ENCODE assay signal across 9 mouse cellular contexts in genomic region chr13:103333153-103333552, GRCm38 (mm10). TPM values are rescaled to one million over a fixed set of nuclear protein-coding genes. Genes with fewer than 3 reads are reported as not detected.
DNase-seq lines count a peak whose midpoint lies in the region; ATAC-seq and TF ChIP-seq lines count a peak whose summit lies in the region.
"Had no signal": no experiment of that assay in that cellular context is flagged by ENCODE, and none has a peak within 500 bp of the region (broad histone marks: within the 10 kb centered on the region; RNA-seq: fewer than 3 reads in every experiment).

No protein-coding gene starts in this region.

- no peak for TF ChIP-seq CTCF in stomach, postnatal 0 days (IDR thresholded peaks at IDR 0.05; ENCODE audit: low read depth)

- H3K9me3 ChIP-seq in neural tube, embryonic 11.5 days (ENCODE audit: control insufficient read depth, low read length): no peaks in the 10 kb centered on the region
- H3K9me3 ChIP-seq in limb, embryonic 13.5 days: no peaks in the 10 kb centered on the region
- H3K9me3 ChIP-seq in stomach, postnatal 0 days (ENCODE audit: control insufficient read depth, low read length): no peaks in the 10 kb centered on the region

- peak; percentile 11 for DNase-seq in adrenal gland, postnatal 14 days
- no peak for DNase-seq in adrenal gland, postnatal 25 days
- DNase-seq in neural tube, embryonic 11.5 days (ENCODE audit: low spot score): no peak
- no peak for DNase-seq in neural tube, embryonic 10.5 days (ENCODE audit: extremely low spot score, low spot score)
- DNase-seq in stomach, postnatal 0 days (ENCODE audit: low spot score): no peak
- DNase-seq in urinary bladder, adult 2 months (ENCODE audit: low spot score): no peak
- DNase-seq in spleen, postnatal 36 days (ENCODE audit: low spot score in 2 of 2): no peak
- DNase-seq: kidney, adult 18-20 months had no signal

- peaks cover 27% of the 10 kb centered on the region for H3K27me3 ChIP-seq in neural tube, embryonic 11.5 days (ENCODE audit: control insufficient read depth, insufficient read depth, low read length)
- H3K27me3 ChIP-seq in limb, embryonic 13.5 days: peaks cover 67% of the 10 kb centered on the region
- no peaks in the 10 kb centered on the region for H3K27me3 ChIP-seq in stomach, postnatal 0 days (ENCODE audit: control insufficient read depth, insufficient read depth, low read length)

- no peak for TF ChIP-seq EP300 in stomach, postnatal 0 days (optimal IDR thresholded peaks at IDR 0.05)

- WGBS in neural tube, embryonic 11.5 days: 2% methylated on average over 17 of the region's 17 CpGs
- WGBS in limb, embryonic 13.5 days: 3% methylated on average over 17 of the region's 17 CpGs
- 3% methylated on average over 17 of the region's 17 CpGs for WGBS in stomach, postnatal 0 days

- H3K4me2 ChIP-seq in neural tube, embryonic 11.5 days (ENCODE audit: low read depth): peak overlapping the region; percentile 89
- H3K4me2 ChIP-seq in limb, embryonic 13.5 days (replicated peaks): peak overlapping the region; percentile 84
- H3K4me2 ChIP-seq in stomach, postnatal 0 days (replicated peaks; ENCODE audit: low read depth): peak overlapping the region; percentile 96

- no peak for ATAC-seq in neural tube, embryonic 11.5 days (ENCODE audit: insufficient read depth, low FRiP score, low TSS enrichment)
- no peak for ATAC-seq in limb, embryonic 13.5 days (ENCODE audit: low FRiP score, low read depth)
- no peak for ATAC-seq in stomach, postnatal 0 days (ENCODE audit: low FRiP score, low TSS enrichment)

- no peaks in the 10 kb centered on the region for H3K36me3 ChIP-seq in neural tube, embryonic 11.5 days (ENCODE audit: control insufficient read depth, insufficient read depth, low read length)
- H3K36me3 ChIP-seq in limb, embryonic 13.5 days: no peaks in the 10 kb centered on the region
- no peaks in the 10 kb centered on the region for H3K36me3 ChIP-seq in stomach, postnatal 0 days (ENCODE audit: control insufficient read depth, insufficient read depth, low read length)

- no peak overlapping the region for H3K27ac ChIP-seq in neural tube, embryonic 11.5 days (ENCODE audit: low read depth, low read length)
- no peak overlapping the region for H3K27ac ChIP-seq in limb, embryonic 13.5 days
- no peak overlapping the region for H3K27ac ChIP-seq in stomach, postnatal 0 days (replicated peaks)

- peak overlapping the region; percentile 52 for H3K4me3 ChIP-seq in neural tube, embryonic 11.5 days (ENCODE audit: low read depth, low read length)
- peak overlapping the region; percentile 67 for H3K4me3 ChIP-seq in limb, embryonic 13.5 days
- H3K4me3 ChIP-seq in stomach, postnatal 0 days (ENCODE audit: low read depth, low read length): peak overlapping the region; percentile 77

- no peak overlapping the region for H3K9ac ChIP-seq in neural tube, embryonic 11.5 days (ENCODE audit: low read length)
- peak overlapping the region; percentile 75 for H3K9ac ChIP-seq in limb, embryonic 13.5 days
- H3K9ac ChIP-seq in stomach, postnatal 0 days (ENCODE audit: low read length): peak overlapping the region; percentile 68

- peaks cover 6% of the 10 kb centered on the region for H3K4me1 ChIP-seq in neural tube, embryonic 11.5 days (ENCODE audit: control insufficient read depth, insufficient read depth, low read length)
- H3K4me1 ChIP-seq in limb, embryonic 13.5 days: peaks cover 24% of the 10 kb centered on the region
- no peaks in the 10 kb centered on the region for H3K4me1 ChIP-seq in stomach, postnatal 0 days (replicated peaks; ENCODE audit: control insufficient read depth, insufficient read depth)

RNA-seq across cellular contexts. Expression of gene Mast4, which starts 1.1 kb away (rescaled TPM):
- 60.8 and 61.5 TPM in 2 replicates for total RNA-seq in adrenal gland, postnatal 14 days (2021)
- 72.6 and 83.7 TPM in 2 replicates for total RNA-seq in adrenal gland, postnatal 25 days (2021)
- 19.5 and 19.7 TPM in 2 replicates for polyA plus RNA-seq in neural tube, embryonic 11.5 days (2014; fragmentation: Nextera tagmentation; extraction: Ambion mirVana)
- polyA plus RNA-seq in limb, embryonic 13.5 days (2015; fragmentation: Nextera tagmentation; extraction: Ambion mirVana): 23.2 and 27.9 TPM in 2 replicates
- 16.4 and 18.2 TPM in 2 replicates for polyA plus RNA-seq in stomach, postnatal 0 days (2015; fragmentation: Nextera tagmentation; extraction: Ambion mirVana)
- polyA plus RNA-seq in urinary bladder, adult 2 months (2012; rRNA removed): 25.6 and 40.7 TPM in 2 replicates
